Mouse (Mus musculus): ENCODE results near the gene Hist1h4f. TPM values are rescaled to one million over a fixed set of nuclear protein-coding genes. Genes with fewer than 3 reads are reported as not detected.

Hist1h4f gene
- total RNA-seq, 4 experiments from 2014 or later = 54.2 to 65.8 (median 58.8) TPM

GRCm38 (mm10) chr13:23533560-23534367, 17.7 kb downstream of the Hist1h4f start, which contains the start of gene Hist1h2af:
TSS of gene Hist1h2af (plus strand) at chr13:23533906.
- DNase-seq = peak; percentile 59

GRCm38 (mm10) chr13:23532262-23533075, 19.0 kb downstream of the Hist1h4f start:
- DNase-seq = no peak

- peak; percentile 97 for DNase-seq
These were observed 20.3 kb downstream of the Hist1h4f start, which contains the start of gene Hist1h4h for GRCm38 (mm10) chr13:23530901-23531875. TSS of gene Hist1h4h (plus strand) at chr13:23531050.

- peak; percentile 52 for DNase-seq
These were observed 21.1 kb downstream of the Hist1h4f start for GRCm38 (mm10) chr13:23530181-23530900.

GRCm38 (mm10) chr13:23529480-23530165, 21.8 kb downstream of the Hist1h4f start:
- DNase-seq = no peak

GRCm38 (mm10) chr13:23529005-23529404, 22.4 kb downstream of the Hist1h4f start:
- DNase-seq = no peak

- DNase-seq = peak; percentile 88
These were observed 25.1 kb downstream of the Hist1h4f start for GRCm38 (mm10) chr13:23526312-23526711.

GRCm38 (mm10) chr13:23525901-23526300, 25.5 kb downstream of the Hist1h4f start:
- no peak for DNase-seq

GRCm38 (mm10) chr13:23524654-23525053, 26.8 kb downstream of the Hist1h4f start:
- peak; percentile 66 for DNase-seq

GRCm38 (mm10) chr13:23523976-23524375, 27.5 kb downstream of the Hist1h4f start:
- DNase-seq = no peak

GRCm38 (mm10) chr13:23521703-23522102, 29.7 kb downstream of the Hist1h4f start:
- DNase-seq = peak; percentile 77

GRCm38 (mm10) chr13:23519416-23519815, 32.0 kb downstream of the Hist1h4f start:
- DNase-seq = peak; percentile 77

GRCm38 (mm10) chr13:23518885-23519284, 32.6 kb downstream of the Hist1h4f start:
- peak; percentile 70 for DNase-seq

- no peak for DNase-seq
These were observed 33.2 kb downstream of the Hist1h4f start for GRCm38 (mm10) chr13:23518295-23518603.

- peak; percentile 86 for DNase-seq
These were observed 33.7 kb downstream of the Hist1h4f start for GRCm38 (mm10) chr13:23517603-23518294.

GRCm38 (mm10) chr13:23516822-23517602, 34.4 kb downstream of the Hist1h4f start:
- peak; percentile 48 for DNase-seq

- no peak for DNase-seq
These were observed 35.4 kb downstream of the Hist1h4f start for GRCm38 (mm10) chr13:23515826-23516620.

GRCm38 (mm10) chr13:23515281-23515680, 36.2 kb downstream of the Hist1h4f start:
- no peak for DNase-seq
